Mouse (Mus musculus) MEL (cell line): ENCODE results near the gene Kif26b.

ENCODE experiments used
- CTCF ChIP-seq, 3 experiments: IDR thresholded peaks in 2 of 3; conservative IDR thresholded peaks in 1 of 3; 2 replicates each; pipeline ENCODE4 v1.5.1; 2011 to 2012; ENCODE audit warnings: low read length in 3 of 3, low read depth in 2 of 3, mild to moderate bottlenecking in 2 of 3, improper control_type of control experiment in 1 of 3, inconsistent platforms in 1 of 3, mixed read lengths in 1 of 3, moderate library complexity in 1 of 3; ENCODE audit not compliant: control insufficient read depth in 1 of 3, insufficient read depth in 1 of 3, poor library complexity in 1 of 3, severe bottlenecking in 1 of 3
- GATA1 ChIP-seq: IDR thresholded peaks from 2 replicates; pipeline ENCODE4 v1.6.1; 2011; ENCODE audit warnings: low read depth, low read length, improper control_type of control experiment
- POLR2A ChIP-seq, 2 experiments: IDR thresholded peaks; 2 replicates each; pipeline ENCODE4 v1.6.1; 2011 to 2012; ENCODE audit warnings: low read length in 2 of 2, mild to moderate bottlenecking in 2 of 2, control low read depth in 1 of 2, improper control_type of control experiment in 1 of 2, low read depth in 1 of 2, moderate library complexity in 1 of 2; ENCODE audit not compliant: control insufficient read depth in 1 of 2, insufficient read depth in 1 of 2, poor library complexity in 1 of 2
- UBTF ChIP-seq: IDR thresholded peaks from 2 replicates; pipeline ENCODE4 v1.6.1; 2012; ENCODE audit warnings: low read depth, mild to moderate bottlenecking, inconsistent platforms, low read length, improper control_type of control experiment, moderate library complexity, borderline replicate concordance; ENCODE audit not compliant: insufficient read depth
- USF1 ChIP-seq: IDR thresholded peaks from 2 replicates; pipeline ENCODE4 v1.6.1; 2014; ENCODE audit warnings: low read depth, mild to moderate bottlenecking, inconsistent platforms, low read length, improper control_type of control experiment, moderate library complexity

- no peak for TF ChIP-seq CTCF (IDR thresholded peaks at IDR 0.05 in 2 of 3, conservative IDR thresholded peaks at IDR 0.05 in 1 of 3; ENCODE audit: control insufficient read depth in 1 of 3, insufficient read depth in 1 of 3, low read depth in 2 of 3, low read length in 3 of 3, poor library complexity in 1 of 3, severe bottlenecking in 1 of 3)
- no peak for TF ChIP-seq POLR2A (IDR thresholded peaks at IDR 0.05; ENCODE audit: control insufficient read depth in 1 of 2, insufficient read depth in 1 of 2, low read depth in 1 of 2, low read length in 2 of 2, poor library complexity in 1 of 2)
- TF ChIP-seq USF1 = no peak
- no peak for TF ChIP-seq GATA1
- TF ChIP-seq UBTF = no peak
These were observed 400.6 kb downstream of the Kif26b start for GRCm38 (mm10) chr1:178929531-178929930.
